Mouse (Mus musculus) small intestine, adult 2 months (tissue): ENCODE data around the gene Dtx1. TPM values are rescaled to one million over a fixed set of nuclear protein-coding genes. Genes with fewer than 3 reads are reported as not detected.

ENCODE experiments used
- H3K27ac ChIP-seq: fragments of 200-500 bp; 2 replicates; pipeline ENCODE4 v1.5.1; 2012; ENCODE audit warnings: low read depth, low read length, control low read depth, inconsistent platforms; ENCODE audit not compliant: insufficient read depth
- H3K27me3 ChIP-seq: fragments of 200-500 bp; 2 replicates; pipeline ENCODE4 v1.6.1; 2012; ENCODE audit warnings: mild to moderate bottlenecking, moderate library complexity, low read length, inconsistent platforms; ENCODE audit not compliant: control insufficient read depth, insufficient read depth
- H3K36me3 ChIP-seq: fragments of 200-500 bp; 2 replicates; pipeline ENCODE4 v1.6.1; 2012; ENCODE audit warnings: mild to moderate bottlenecking, low read length, control low read depth, inconsistent platforms; ENCODE audit not compliant: control insufficient read depth, insufficient read depth
- H3K4me1 ChIP-seq: fragments of 200-500 bp; 2 replicates; pipeline ENCODE4 v1.6.1; 2012; ENCODE audit warnings: low read length, inconsistent platforms, mixed read lengths; ENCODE audit not compliant: control insufficient read depth, insufficient read depth, insufficient read length
- H3K4me3 ChIP-seq: fragments of 200-500 bp; 2 replicates; pipeline ENCODE4 v1.5.1; 2012; ENCODE audit warnings: low read depth, mild to moderate bottlenecking, control low read depth, inconsistent platforms, low read length, moderate library complexity
- CTCF ChIP-seq: fragments of 200-500 bp; IDR thresholded peaks from 2 replicates; pipeline ENCODE4 v1.5.1; 2012; ENCODE audit warnings: low read depth, mild to moderate bottlenecking, control low read depth, inconsistent platforms, low read length, moderate library complexity, mixed read lengths; ENCODE audit not compliant: insufficient replicate concordance, insufficient read length; ENCODE audit errors: extremely low read depth
- POLR2A ChIP-seq: fragments of 200-500 bp; IDR thresholded peaks from 2 replicates; pipeline ENCODE4 v1.6.1; 2012; ENCODE audit warnings: low read depth, mild to moderate bottlenecking, control low read depth, inconsistent platforms, low read length, moderate library complexity
- WGBS: fragments of 180-500 bp; shearing (Covaris S2); methylation state at CpG from one replicate; pipeline ENCODE4 v1.1.7; 2018; 5-methylcytosine and 5-hydroxymethylcytosine counted together
- polyA plus RNA-seq: library from polyadenylated mRNA; depleted of rRNA; stranded (reverse); fragments of >200 nt; gene quantifications from 2 replicates; pipeline ENCODE4 v1.2.3, GENCODE M21; 2012

Gene Dtx1
- polyA plus RNA-seq, 1 experiment = 31.1 TPM

GRCm38 (mm10) chr5:120679676-120680555, 31.8 kb downstream of the Dtx1 start:
- Histone ChIP-seq H3K4me1 (no peaks in the 10 kb centered on the region; the same call in 1 of the 2 replicates), H3K36me3 (no peaks in the 10 kb centered on the region), H3K27me3 (peaks cover 4% of the 10 kb centered on the region), H3K27ac (no peak overlapping the region), H3K4me3 (no peak overlapping the region)
- WGBS = 10% methylated on average over 24 of the region's 24 CpGs
- TF ChIP-seq CTCF = no peak
- TF ChIP-seq POLR2A = no peak

GRCm38 (mm10) chr5:120677516-120677915, 34.2 kb downstream of the Dtx1 start:
- H3K27ac ChIP-seq = no peak overlapping the region
- TF ChIP-seq POLR2A (no peak), CTCF (no peak)
- WGBS = 24% methylated on average over 2 of the region's 2 CpGs
- no peaks in the 10 kb centered on the region for H3K4me1 ChIP-seq
- H3K36me3 ChIP-seq = no peaks in the 10 kb centered on the region
- no peak overlapping the region for H3K4me3 ChIP-seq
- H3K27me3 ChIP-seq = peaks cover 4% of the 10 kb centered on the region; the same call in 1 of the 2 replicates

- H3K27ac ChIP-seq = no peak overlapping the region
- H3K4me1 ChIP-seq = no peaks in the 10 kb centered on the region
- 18% methylated on average over 21 of the region's 21 CpGs for WGBS
- TF ChIP-seq POLR2A (no peak), CTCF (no peak)
- H3K27me3 ChIP-seq = no peaks in the 10 kb centered on the region
- H3K4me3 ChIP-seq = no peak overlapping the region
- no peaks in the 10 kb centered on the region for H3K36me3 ChIP-seq
These were observed 37.2 kb downstream of the Dtx1 start for GRCm38 (mm10) chr5:120674229-120675145.

DNA sequence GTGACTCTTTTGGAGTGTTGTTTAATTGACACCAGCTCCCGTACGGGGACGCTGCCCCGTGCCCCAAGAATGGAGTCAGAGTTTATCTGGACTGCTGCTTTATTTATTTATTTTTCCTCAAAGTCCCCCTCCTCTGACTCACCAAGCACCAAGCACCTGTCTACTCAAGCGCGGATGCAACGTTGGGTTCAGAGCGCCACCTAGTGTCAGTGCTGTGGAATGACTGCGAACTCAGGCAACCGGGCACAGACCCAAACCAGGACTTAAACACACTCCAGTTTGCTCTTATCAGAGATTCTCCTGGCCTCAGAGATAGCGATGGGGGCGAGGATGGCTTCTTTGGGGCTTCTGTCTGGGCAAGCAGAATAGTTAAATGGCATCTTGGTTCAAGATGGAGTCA, 38.1 kb downstream of the Dtx1 start:
- Histone ChIP-seq H3K27ac (no peak overlapping the region), H3K4me3 (no peak overlapping the region), H3K27me3 (no peaks in the 10 kb centered on the region), H3K36me3 (no peaks in the 10 kb centered on the region), H3K4me1 (no peaks in the 10 kb centered on the region)
- 3% methylated on average over 12 of the region's 12 CpGs for WGBS
- TF ChIP-seq CTCF (peak; percentile 96), POLR2A (no peak)

DNA sequence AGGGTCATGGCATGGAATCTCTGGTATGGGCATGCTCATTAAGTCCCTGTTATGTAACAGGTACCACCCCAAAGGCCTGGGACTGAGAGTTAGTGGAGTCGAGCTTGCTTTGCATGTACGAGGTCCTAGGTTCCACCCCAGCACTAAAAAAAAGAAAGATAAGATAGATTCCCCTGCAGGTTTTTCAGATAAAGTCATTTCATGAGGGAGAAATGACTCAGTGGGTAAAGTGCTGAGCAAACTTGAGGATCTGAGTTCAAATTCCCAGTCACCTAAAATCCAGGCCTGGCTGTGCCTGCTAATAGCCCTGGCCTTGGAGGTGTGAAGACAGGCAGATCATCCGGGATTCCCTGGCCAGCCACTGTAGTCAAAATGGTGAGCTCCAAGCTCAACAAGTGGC, 39.9 kb downstream of the Dtx1 start:
- Histone ChIP-seq H3K36me3 (no peaks in the 10 kb centered on the region), H3K4me3 (no peak overlapping the region), H3K4me1 (no peaks in the 10 kb centered on the region), H3K27me3 (no peaks in the 10 kb centered on the region), H3K27ac (no peak overlapping the region)
- WGBS = 44% methylated on average over 3 of the region's 3 CpGs
- TF ChIP-seq POLR2A = no peak
- TF ChIP-seq CTCF = no peak

DNA sequence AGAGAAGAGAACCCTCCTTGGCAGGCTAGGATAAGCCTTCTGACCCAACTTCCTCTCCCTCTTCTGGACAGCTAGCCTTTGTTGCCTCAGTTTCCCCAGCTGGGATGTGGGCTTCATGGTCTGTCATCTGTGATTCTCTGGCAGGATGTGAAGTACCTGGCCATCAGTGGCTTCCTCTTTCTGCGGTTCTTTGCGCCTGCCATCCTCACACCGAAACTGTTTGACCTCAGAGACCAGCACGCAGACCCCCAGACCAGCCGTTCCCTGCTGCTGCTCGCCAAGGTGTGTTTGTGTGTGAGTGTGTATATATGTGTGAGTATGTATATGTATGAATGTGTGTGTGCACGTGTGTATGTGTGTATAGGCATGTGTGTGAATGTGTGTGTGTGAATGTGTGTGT, 41.6 kb downstream of the Dtx1 start:
- TF ChIP-seq CTCF = no peak
- no peak for TF ChIP-seq POLR2A
- H3K27ac ChIP-seq = no peak overlapping the region
- H3K27me3 ChIP-seq = no peaks in the 10 kb centered on the region
- no peaks in the 10 kb centered on the region for H3K36me3 ChIP-seq
- 80% methylated on average over 7 of the region's 7 CpGs for WGBS
- H3K4me1 ChIP-seq = no peaks in the 10 kb centered on the region
- no peak overlapping the region for H3K4me3 ChIP-seq

- H3K36me3 ChIP-seq = no peaks in the 10 kb centered on the region
- no peaks in the 10 kb centered on the region for H3K4me1 ChIP-seq
- H3K4me3 ChIP-seq = no peak overlapping the region
- no peak overlapping the region for H3K27ac ChIP-seq
- TF ChIP-seq CTCF (no peak), POLR2A (no peak)
- no peaks in the 10 kb centered on the region for H3K27me3 ChIP-seq
- 72% methylated on average over 7 of the region's 7 CpGs for WGBS
These were observed 43.0 kb downstream of the Dtx1 start for GRCm38 (mm10) chr5:120668761-120669160.
